Mouse (Mus musculus): Measurements from ENCODE around the gene Mccc2. TPM values are rescaled to one million over a fixed set of nuclear protein-coding genes. Genes with fewer than 3 reads are reported as not detected.
A peak's percentile ranks its signal among the peaks of the same experiment; 100 is the strongest.

Gene Mccc2
- polyA plus RNA-seq, 1 experiment from 2014 or later = 38.4 TPM

DNA sequence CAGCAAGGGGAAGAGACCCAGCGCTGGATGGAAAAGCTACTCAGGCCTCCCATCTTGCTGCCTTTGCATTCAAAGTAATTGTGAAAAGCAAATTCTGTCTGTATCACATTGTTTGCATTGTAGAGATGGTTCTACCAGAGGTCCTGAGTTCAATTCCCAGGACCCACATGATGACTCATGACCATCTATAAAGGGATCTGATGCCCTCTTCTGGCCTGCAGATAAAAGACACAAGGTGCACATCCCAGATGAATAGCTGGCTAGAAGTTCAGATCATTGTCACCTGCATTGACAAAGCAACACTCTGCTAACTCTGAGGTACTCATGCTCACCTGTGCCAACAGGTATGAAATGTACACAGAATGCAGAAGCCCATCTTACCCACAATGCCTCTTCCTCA is 32.1 kb downstream of the Mccc2 start:
- no peak overlapping the region for H3K4me3 ChIP-seq (replicated peaks)
- no peaks in the 10 kb centered on the region for H3K27me3 ChIP-seq
- H3K9ac ChIP-seq = no peak overlapping the region
- no peaks in the 10 kb centered on the region for H3K4me1 ChIP-seq
- WGBS = 93% methylated on average over 1 of the region's 1 CpGs
- peaks cover 28% of the 10 kb centered on the region for H3K36me3 ChIP-seq
- H3K4me2 ChIP-seq (replicated peaks) = no peak overlapping the region
- no peak for ATAC-seq (ENCODE audit: insufficient number of reproducible peaks, low FRiP score, low TSS enrichment, low read depth)
- H3K27ac ChIP-seq (replicated peaks) = no peak overlapping the region
- H3K9me3 ChIP-seq (replicated peaks) = no peaks in the 10 kb centered on the region

DNA sequence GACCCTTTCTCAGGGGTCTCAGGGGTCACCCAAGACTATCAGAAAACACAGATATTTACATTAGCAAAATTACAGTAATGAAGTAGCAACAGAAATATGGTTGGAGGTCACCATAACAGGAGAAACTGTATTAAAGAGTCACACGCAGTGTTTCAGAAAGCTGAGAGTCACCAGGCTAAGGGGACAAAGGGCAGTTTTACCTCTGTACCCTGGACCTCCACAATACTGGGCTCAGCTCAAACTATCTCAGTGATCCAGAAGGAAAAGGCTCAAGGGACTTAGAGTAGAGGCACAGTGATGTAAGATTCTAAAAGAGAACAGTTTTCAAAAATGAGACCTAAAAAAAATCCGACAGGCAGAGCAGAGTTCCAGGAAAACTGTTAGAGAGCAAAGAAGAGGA is 36.0 kb downstream of the Mccc2 start:
- Histone ChIP-seq H3K4me3 (replicated peaks) (no peak overlapping the region), H3K27me3 (no peaks in the 10 kb centered on the region), H3K9ac (no peak overlapping the region), H3K27ac (replicated peaks) (no peak overlapping the region), H3K9me3 (replicated peaks) (no peaks in the 10 kb centered on the region), H3K4me2 (replicated peaks) (no peak overlapping the region), H3K4me1 (no peaks in the 10 kb centered on the region), H3K36me3 (peaks cover 26% of the 10 kb centered on the region)
- WGBS = 72% methylated on average over 2 of the region's 2 CpGs
- no peak for ATAC-seq (ENCODE audit: insufficient number of reproducible peaks, low FRiP score, low TSS enrichment, low read depth)

DNA sequence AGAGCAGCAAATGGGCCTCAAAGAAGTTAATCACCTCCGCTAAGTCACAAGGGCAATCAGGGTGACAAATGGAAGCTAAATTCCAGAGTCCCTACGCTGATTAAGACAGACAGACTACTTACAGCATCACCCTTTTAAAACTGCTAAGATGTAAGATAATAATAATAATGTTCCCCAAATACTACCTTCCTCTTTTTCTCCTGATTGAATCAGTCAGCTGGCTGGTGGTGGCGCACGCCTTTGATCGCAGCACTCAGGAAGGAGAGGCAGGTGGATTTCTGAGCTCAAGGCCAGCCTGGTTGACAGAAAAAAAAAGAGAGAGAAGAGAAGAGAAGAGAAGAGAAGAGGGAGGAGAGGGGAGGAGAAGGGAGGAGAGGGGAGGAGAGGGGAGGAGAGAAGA is 45.4 kb downstream of the Mccc2 start:
- Histone ChIP-seq H3K4me3 (replicated peaks) (no peak overlapping the region), H3K36me3 (peaks cover 46% of the 10 kb centered on the region), H3K9me3 (replicated peaks) (no peaks in the 10 kb centered on the region), H3K27ac (replicated peaks) (no peak overlapping the region), H3K4me1 (no peaks in the 10 kb centered on the region), H3K9ac (no peak overlapping the region), H3K27me3 (no peaks in the 10 kb centered on the region), H3K4me2 (replicated peaks) (no peak overlapping the region)
- WGBS = 96% methylated on average over 5 of the region's 5 CpGs
- no peak for ATAC-seq (ENCODE audit: insufficient number of reproducible peaks, low FRiP score, low TSS enrichment, low read depth)

DNA sequence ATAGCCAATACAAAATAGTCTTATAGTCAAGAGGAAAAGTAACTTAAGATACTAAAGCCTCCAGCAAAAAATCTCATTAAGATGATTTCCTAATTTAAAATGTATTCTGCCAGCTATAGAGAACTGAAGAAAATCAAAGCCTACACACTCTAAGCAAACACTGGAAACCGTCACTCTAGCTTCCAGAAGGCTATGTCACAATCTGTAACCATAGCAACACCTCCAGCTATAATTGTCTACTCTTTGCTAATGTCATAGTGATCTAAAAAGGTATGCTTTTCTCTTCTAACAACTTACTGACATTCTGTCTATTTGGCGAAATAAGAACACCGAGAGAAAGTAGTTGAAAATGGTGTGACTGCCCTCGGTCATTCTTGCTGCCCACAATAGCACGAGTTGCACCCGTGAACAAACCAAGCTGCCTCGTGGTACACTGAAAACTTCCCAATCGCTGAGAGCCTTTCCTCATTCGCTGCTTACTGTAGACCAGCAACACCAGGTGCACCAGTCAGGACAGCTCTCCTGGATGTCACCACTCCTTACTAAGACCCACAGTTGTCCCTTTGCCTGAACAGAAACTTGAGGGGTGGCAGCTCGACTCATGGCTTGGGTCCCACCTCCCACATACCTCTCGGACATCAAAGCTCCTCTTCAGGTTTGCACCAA is 48.3 kb downstream of the Mccc2 start:
- no peak for ATAC-seq (ENCODE audit: insufficient number of reproducible peaks, low FRiP score, low TSS enrichment, low read depth)
- no peaks in the 10 kb centered on the region for H3K27me3 ChIP-seq

DNA sequence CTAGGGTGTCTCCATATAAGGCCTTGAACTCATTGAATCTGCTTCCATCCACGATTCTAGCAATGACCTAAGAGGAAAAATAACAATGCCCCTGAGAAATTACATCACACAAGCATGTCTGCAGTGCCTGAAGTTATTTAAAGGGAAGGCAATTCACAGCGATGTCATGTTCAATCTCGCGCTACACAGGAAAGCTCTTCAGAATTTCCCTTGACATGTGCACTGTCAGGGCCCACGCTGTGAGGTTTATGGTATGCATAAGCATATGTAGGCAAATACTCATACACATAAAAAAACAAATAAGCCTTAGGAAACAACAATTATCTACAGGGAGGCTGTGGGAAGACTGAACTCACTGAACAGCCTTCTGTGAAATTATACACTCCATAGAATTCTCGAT is 51.6 kb downstream of the Mccc2 start:
- no peak overlapping the region for H3K4me2 ChIP-seq (replicated peaks)
- WGBS = 66% methylated on average over 6 of the region's 6 CpGs
- H3K4me1 ChIP-seq = no peaks in the 10 kb centered on the region
- no peak overlapping the region for H3K9ac ChIP-seq
- H3K27ac ChIP-seq (replicated peaks) = no peak overlapping the region
- no peaks in the 10 kb centered on the region for H3K27me3 ChIP-seq
- H3K4me3 ChIP-seq (replicated peaks) = no peak overlapping the region
- peaks cover 34% of the 10 kb centered on the region; the same call in 1 of the 2 replicates for H3K36me3 ChIP-seq
- ATAC-seq (ENCODE audit: insufficient number of reproducible peaks, low FRiP score, low TSS enrichment, low read depth) = peak; percentile 39; the same call in 1 of the 2 replicates
- no peaks in the 10 kb centered on the region for H3K9me3 ChIP-seq (replicated peaks)

More for the DNA sequence above, 48.3 kb downstream of the Mccc2 start:
- no peak overlapping the region for H3K4me3 ChIP-seq (replicated peaks)
- 88% methylated on average over 11 of the region's 11 CpGs for WGBS
- H3K4me2 ChIP-seq (replicated peaks) = no peak overlapping the region
- H3K9me3 ChIP-seq (replicated peaks) = no peaks in the 10 kb centered on the region
- H3K9ac ChIP-seq = no peak overlapping the region
- H3K36me3 ChIP-seq = peaks cover 47% of the 10 kb centered on the region; the same call in 1 of the 2 replicates
- no peak overlapping the region for H3K27ac ChIP-seq (replicated peaks)
- H3K4me1 ChIP-seq = no peaks in the 10 kb centered on the region

DNA sequence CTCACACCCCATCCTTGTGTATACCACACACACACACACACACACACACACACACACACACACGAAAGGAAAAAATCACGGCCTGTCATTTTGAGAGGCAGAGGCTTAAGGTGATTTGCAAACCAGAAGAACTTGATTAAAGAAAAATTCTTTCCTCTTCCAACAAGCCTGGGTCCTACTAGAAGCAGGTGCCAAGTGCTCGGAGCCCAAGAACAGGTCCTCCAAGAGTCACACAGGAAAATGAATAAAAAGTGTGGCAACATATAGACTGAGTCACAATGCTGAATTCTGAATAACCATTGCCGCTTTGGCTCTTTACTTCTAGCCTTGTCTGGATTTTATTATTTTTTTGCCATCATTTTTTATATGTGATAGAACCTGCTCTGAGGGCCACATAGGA is 53.8 kb downstream of the Mccc2 start:
- Histone ChIP-seq H3K9me3 (replicated peaks) (peaks cover 2% of the 10 kb centered on the region; the same call in 1 of the 2 replicates), H3K9ac (no peak overlapping the region), H3K27me3 (no peaks in the 10 kb centered on the region), H3K4me1 (no peaks in the 10 kb centered on the region), H3K36me3 (peaks cover 40% of the 10 kb centered on the region), H3K4me2 (replicated peaks) (no peak overlapping the region), H3K27ac (replicated peaks) (no peak overlapping the region), H3K4me3 (replicated peaks) (no peak overlapping the region)
- no peak for ATAC-seq (ENCODE audit: insufficient number of reproducible peaks, low FRiP score, low TSS enrichment, low read depth)
- 69% methylated on average over 4 of the region's 4 CpGs for WGBS

DNA sequence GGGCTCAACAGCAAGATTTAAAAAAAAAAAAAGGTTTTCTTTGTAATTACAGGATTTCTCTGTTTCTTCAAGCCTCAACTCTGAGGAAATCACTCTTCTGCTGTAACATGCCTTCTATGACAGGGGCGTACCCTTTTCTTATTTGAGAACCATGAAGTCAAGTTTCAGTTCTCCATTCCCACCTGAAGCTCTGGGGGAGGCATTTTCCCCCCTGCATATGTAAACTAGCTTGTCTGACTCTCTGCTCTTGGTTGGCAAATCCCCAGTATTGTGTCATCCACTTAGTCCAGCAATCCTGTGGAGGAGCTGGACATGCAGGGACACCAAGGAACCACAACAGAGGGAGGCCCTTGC is 59.9 kb downstream of the Mccc2 start:
- ATAC-seq (ENCODE audit: insufficient number of reproducible peaks, low FRiP score, low TSS enrichment, low read depth) = no peak
- Histone ChIP-seq H3K9me3 (replicated peaks) (peaks cover 8% of the 10 kb centered on the region; the same call in 1 of the 2 replicates), H3K27ac (replicated peaks) (no peak overlapping the region), H3K27me3 (no peaks in the 10 kb centered on the region), H3K36me3 (peaks cover 65% of the 10 kb centered on the region), H3K4me1 (no peaks in the 10 kb centered on the region), H3K4me2 (replicated peaks) (no peak overlapping the region), H3K4me3 (replicated peaks) (no peak overlapping the region), H3K9ac (no peak overlapping the region)
- WGBS = 91% methylated on average over 1 of the region's 1 CpGs

DNA sequence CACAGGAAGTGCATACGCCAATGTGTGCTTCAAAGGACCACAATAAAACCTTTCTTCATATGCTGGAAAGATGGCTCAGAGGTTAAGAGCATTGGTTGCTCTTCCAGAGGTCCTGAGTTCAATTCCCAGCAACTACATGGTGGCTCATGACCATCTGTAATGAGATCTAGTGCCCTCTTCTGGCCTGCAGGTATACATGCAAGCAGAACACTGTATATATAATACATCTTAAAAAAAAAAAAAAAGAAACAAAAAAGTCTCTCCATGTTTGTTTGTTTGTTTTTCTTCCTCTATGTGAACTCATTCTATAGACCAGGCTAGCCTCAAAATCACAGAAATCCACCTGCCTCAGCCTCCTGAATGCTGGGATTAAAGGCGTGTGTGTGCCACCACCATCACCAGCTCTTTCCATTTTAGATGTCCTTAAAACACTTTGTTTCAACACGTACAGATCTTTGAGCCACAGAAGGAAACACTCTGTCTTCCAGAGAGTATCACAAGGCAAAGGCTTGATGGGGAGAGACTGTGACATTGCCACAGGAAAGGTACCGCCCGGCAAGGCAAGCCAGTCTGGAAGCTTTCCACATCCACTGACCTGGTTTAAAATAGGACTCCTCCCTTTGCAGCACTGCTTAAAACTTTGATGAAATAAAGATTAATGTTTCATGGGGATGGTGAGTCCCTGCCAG is 60.4 kb downstream of the Mccc2 start:
- H3K36me3 ChIP-seq = peaks cover 63% of the 10 kb centered on the region
- 93% methylated on average over 5 of the region's 5 CpGs for WGBS

DNA sequence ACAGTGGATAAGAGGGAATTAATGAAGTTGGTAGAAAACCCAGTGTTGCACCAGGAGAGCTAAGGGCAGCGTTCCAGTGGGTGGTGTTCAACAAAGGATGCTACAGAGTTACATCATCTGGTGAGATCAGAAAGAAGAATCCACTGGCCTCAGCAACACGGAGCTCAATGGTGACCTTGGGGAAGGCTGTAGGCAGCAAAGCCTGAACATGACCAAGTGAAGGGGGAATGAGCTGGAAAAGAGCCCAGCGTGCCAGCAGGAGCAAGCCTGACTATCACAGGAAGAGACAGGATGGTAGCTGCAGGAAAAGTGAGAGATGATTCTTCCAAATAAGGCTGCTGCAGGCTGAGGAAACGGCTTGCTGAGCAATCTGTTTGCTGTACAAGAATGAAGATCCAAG is 68.0 kb downstream of the Mccc2 start:
- no peaks in the 10 kb centered on the region for H3K27me3 ChIP-seq
- peaks cover 20% of the 10 kb centered on the region for H3K36me3 ChIP-seq
- no peak overlapping the region for H3K9ac ChIP-seq
- H3K9me3 ChIP-seq (replicated peaks) = no peaks in the 10 kb centered on the region
- no peak for ATAC-seq (ENCODE audit: insufficient number of reproducible peaks, low FRiP score, low TSS enrichment, low read depth)
- H3K4me2 ChIP-seq (replicated peaks) = no peak overlapping the region
- no peaks in the 10 kb centered on the region for H3K4me1 ChIP-seq
- H3K4me3 ChIP-seq (replicated peaks) = no peak overlapping the region
- 81% methylated on average over 4 of the region's 4 CpGs for WGBS
- no peak overlapping the region for H3K27ac ChIP-seq (replicated peaks)

More for the DNA sequence above, 60.4 kb downstream of the Mccc2 start:
- no peak overlapping the region for H3K9ac ChIP-seq
- no peak overlapping the region for H3K4me3 ChIP-seq (replicated peaks)
- no peak overlapping the region for H3K4me2 ChIP-seq (replicated peaks)
- no peaks in the 10 kb centered on the region for H3K27me3 ChIP-seq
- H3K9me3 ChIP-seq (replicated peaks) = peaks cover 8% of the 10 kb centered on the region; the same call in 1 of the 2 replicates
- no peaks in the 10 kb centered on the region for H3K4me1 ChIP-seq
- ATAC-seq (ENCODE audit: insufficient number of reproducible peaks, low FRiP score, low TSS enrichment, low read depth) = no peak
- H3K27ac ChIP-seq (replicated peaks) = no peak overlapping the region

DNA sequence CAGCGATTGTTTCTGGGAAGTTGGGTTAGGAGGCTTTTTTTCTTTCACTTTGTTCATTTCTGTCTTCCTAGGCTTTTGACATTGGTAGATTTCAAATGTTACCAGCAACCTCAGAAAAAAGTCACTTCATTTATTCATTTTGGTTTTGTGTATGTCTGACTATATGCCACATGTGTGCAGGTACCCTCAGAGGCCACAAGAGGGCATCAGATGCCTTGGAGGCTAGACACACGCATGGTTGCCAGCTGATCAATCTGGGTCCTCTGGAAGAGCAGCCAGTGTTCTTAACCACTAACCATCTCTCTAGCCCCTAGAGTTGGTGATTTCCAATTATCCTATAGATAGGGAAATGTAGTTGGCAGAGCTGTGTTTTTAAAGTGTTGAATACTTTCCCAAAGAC is 71.9 kb downstream of the Mccc2 start:
- H3K4me3 ChIP-seq (replicated peaks) = no peak overlapping the region
- H3K27me3 ChIP-seq = no peaks in the 10 kb centered on the region
- peaks cover 6% of the 10 kb centered on the region for H3K36me3 ChIP-seq
- no peak for ATAC-seq (ENCODE audit: insufficient number of reproducible peaks, low FRiP score, low TSS enrichment, low read depth)
- no peaks in the 10 kb centered on the region for H3K9me3 ChIP-seq (replicated peaks)
- H3K9ac ChIP-seq = no peak overlapping the region
- H3K4me1 ChIP-seq = no peaks in the 10 kb centered on the region
- H3K4me2 ChIP-seq (replicated peaks) = no peak overlapping the region
- H3K27ac ChIP-seq (replicated peaks) = no peak overlapping the region
- 96% methylated on average over 2 of the region's 2 CpGs for WGBS

DNA sequence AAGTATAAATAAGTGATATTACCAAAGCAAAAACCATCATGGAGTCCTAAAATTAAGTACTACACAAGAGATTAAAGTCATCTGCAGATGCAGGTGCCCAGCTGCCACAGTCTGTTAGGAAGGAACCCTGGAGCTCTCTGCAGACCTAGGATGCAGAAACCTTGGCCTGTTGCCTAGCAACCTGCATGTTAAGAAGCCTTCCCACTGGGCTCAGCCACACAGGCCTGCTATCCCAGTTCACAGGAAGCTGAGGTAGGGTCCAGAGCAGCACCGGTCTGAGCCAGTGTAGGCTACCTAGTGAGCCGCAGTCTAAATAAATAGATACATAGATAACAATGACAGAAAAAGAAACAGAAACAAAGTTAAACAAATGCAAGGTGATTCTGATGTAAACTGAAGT is 74.8 kb downstream of the Mccc2 start:
- 33% methylated on average over 2 of the region's 2 CpGs for WGBS
- no peak for ATAC-seq (ENCODE audit: insufficient number of reproducible peaks, low FRiP score, low TSS enrichment, low read depth)
- Histone ChIP-seq H3K27ac (replicated peaks) (no peak overlapping the region), H3K36me3 (no peaks in the 10 kb centered on the region; the same call in 1 of the 2 replicates), H3K9me3 (replicated peaks) (no peaks in the 10 kb centered on the region), H3K4me2 (replicated peaks) (no peak overlapping the region), H3K9ac (no peak overlapping the region), H3K4me1 (no peaks in the 10 kb centered on the region), H3K4me3 (replicated peaks) (no peak overlapping the region), H3K27me3 (no peaks in the 10 kb centered on the region)

DNA sequence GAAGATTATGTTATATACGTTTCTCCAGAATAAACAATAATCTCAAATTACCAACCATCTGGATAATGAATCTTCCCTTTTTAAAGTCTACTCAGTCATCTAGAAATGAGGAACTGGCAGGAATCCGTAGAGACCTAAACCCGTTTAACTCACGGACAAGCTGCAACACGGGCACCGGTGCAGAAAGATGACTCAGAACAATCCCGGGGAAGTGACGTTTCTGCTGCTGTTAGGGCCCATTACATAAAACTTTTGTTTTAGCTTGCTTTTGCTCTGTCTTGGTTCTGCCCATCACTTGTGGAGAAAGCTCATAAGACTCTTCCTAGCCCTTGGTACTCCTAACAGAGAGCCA is 76.1 kb downstream of the Mccc2 start:
- no peak for ATAC-seq (ENCODE audit: insufficient number of reproducible peaks, low FRiP score, low TSS enrichment, low read depth)
- H3K4me1 ChIP-seq = no peaks in the 10 kb centered on the region
- H3K9ac ChIP-seq = no peak overlapping the region
- H3K4me3 ChIP-seq (replicated peaks) = no peak overlapping the region
- no peaks in the 10 kb centered on the region; the same call in 1 of the 2 replicates for H3K36me3 ChIP-seq
- no peak overlapping the region for H3K27ac ChIP-seq (replicated peaks)
- H3K9me3 ChIP-seq (replicated peaks) = no peaks in the 10 kb centered on the region
- WGBS = 52% methylated on average over 8 of the region's 8 CpGs
- H3K27me3 ChIP-seq = no peaks in the 10 kb centered on the region
- no peak overlapping the region for H3K4me2 ChIP-seq (replicated peaks)

Data from embryonic facial prominence, embryonic 15.5 days (tissue).